Mouse (Mus musculus): ENCODE results near the gene Crls1. TPM values are rescaled to one million over a fixed set of nuclear protein-coding genes. Genes with fewer than 3 reads are reported as not detected.

Gene Crls1
- total and polyA plus RNA-seq, 3 experiments: 39.2 to 51.7 (median 48.8) TPM

- Histone ChIP-seq H3K27me3 (ENCODE audit: insufficient read depth, low read length) (peaks cover 38% of the 10 kb centered on the region), H3K4me3 (ENCODE audit: low read depth, low read length) (no peak within 1 kb of the TSS), H3K4me1 (ENCODE audit: insufficient read depth, low read depth, low read length) (peaks cover 4% of the 10 kb centered on the region; the same call in 1 of the 2 replicates), H3K36me3 (replicated peaks) (no peaks in the 10 kb centered on the region), H3K9me3 (replicated peaks) (no peaks in the 10 kb centered on the region)
- DNase-seq (ENCODE audit: low spot score): no peak
- ATAC-seq (ENCODE audit: extremely low read depth, insufficient number of reproducible peaks, low FRiP score, poor library complexity, severe bottlenecking): no peak
- TF ChIP-seq CTCF (IDR thresholded peaks at IDR 0.05; ENCODE audit: low read depth, low read length) (no peak), GATA1 (IDR thresholded peaks at IDR 0.05; ENCODE audit: borderline replicate concordance, low read length) (no peak), TAL1 (conservative IDR thresholded peaks at IDR 0.05; ENCODE audit: low read depth, low read length) (no peak), POLR2AphosphoS5 (IDR thresholded peaks at IDR 0.05; ENCODE audit: insufficient replicate concordance, low read depth, low read length) (no peak), GATA2 (IDR thresholded peaks at IDR 0.05; ENCODE audit: borderline replicate concordance, low read depth, low read length) (no peak)
Observed at GRCm38 (mm10) chr2:132880844-132881645, 34.6 kb downstream of the Crls1 start, which contains the start of gene Lrrn4. Lrrn4 (minus strand) TSS chr2:132880891.

- H3K4me3 ChIP-seq (ENCODE audit: low read depth, low read length): no peak overlapping the region
- H3K9me3 ChIP-seq (replicated peaks): no peaks in the 10 kb centered on the region
- peaks cover 25% of the 10 kb centered on the region for H3K27me3 ChIP-seq (ENCODE audit: insufficient read depth, low read length)
- ATAC-seq (ENCODE audit: extremely low read depth, insufficient number of reproducible peaks, low FRiP score, poor library complexity, severe bottlenecking): no peak
- H3K4me1 ChIP-seq (ENCODE audit: insufficient read depth, low read depth, low read length): peaks cover 2% of the 10 kb centered on the region; the same call in 1 of the 2 replicates
- TF ChIP-seq CTCF (IDR thresholded peaks at IDR 0.05; ENCODE audit: low read depth, low read length) (no peak), TAL1 (conservative IDR thresholded peaks at IDR 0.05; ENCODE audit: low read depth, low read length) (no peak), GATA1 (IDR thresholded peaks at IDR 0.05; ENCODE audit: borderline replicate concordance, low read length) (no peak), GATA2 (IDR thresholded peaks at IDR 0.05; ENCODE audit: borderline replicate concordance, low read depth, low read length) (no peak), POLR2AphosphoS5 (IDR thresholded peaks at IDR 0.05; ENCODE audit: insufficient replicate concordance, low read depth, low read length) (no peak)
- no peaks in the 10 kb centered on the region for H3K36me3 ChIP-seq (replicated peaks)
- DNase-seq (ENCODE audit: low spot score): no peak
Observed at GRCm38 (mm10) chr2:132884303-132884967, 38.0 kb downstream of the Crls1 start.

DNA sequence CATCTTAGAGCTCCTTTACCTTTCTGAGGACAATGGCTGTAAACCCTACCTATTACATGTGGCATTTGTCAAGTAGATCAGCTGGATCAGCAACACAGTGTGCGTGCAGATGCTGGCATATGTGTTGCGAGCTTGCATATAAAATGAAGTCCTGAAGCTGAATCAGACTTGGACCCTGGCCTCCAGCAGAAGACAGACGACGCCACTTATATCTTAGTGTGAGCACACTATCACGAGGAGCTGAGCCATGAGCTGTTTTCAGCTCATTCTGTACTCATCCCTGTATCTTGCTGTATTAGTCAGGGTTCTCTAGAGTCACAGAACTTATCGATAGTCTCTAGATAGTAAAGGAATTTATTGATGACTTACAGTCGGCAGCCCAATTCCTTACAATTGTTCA is 38.8 kb downstream of the Crls1 start:
- H3K36me3 ChIP-seq (replicated peaks): no peaks in the 10 kb centered on the region
- TF ChIP-seq CTCF (IDR thresholded peaks at IDR 0.05; ENCODE audit: low read depth, low read length) (no peak), GATA2 (IDR thresholded peaks at IDR 0.05; ENCODE audit: borderline replicate concordance, low read depth, low read length) (no peak), POLR2AphosphoS5 (IDR thresholded peaks at IDR 0.05; ENCODE audit: insufficient replicate concordance, low read depth, low read length) (no peak), GATA1 (IDR thresholded peaks at IDR 0.05; ENCODE audit: borderline replicate concordance, low read length) (no peak), TAL1 (conservative IDR thresholded peaks at IDR 0.05; ENCODE audit: low read depth, low read length) (no peak)
- DNase-seq (ENCODE audit: low spot score): no peak
- no peak for ATAC-seq (ENCODE audit: extremely low read depth, insufficient number of reproducible peaks, low FRiP score, poor library complexity, severe bottlenecking)
- H3K9me3 ChIP-seq (replicated peaks): no peaks in the 10 kb centered on the region
- H3K4me3 ChIP-seq (ENCODE audit: low read depth, low read length): no peak overlapping the region
- no peaks in the 10 kb centered on the region for H3K4me1 ChIP-seq (ENCODE audit: insufficient read depth, low read depth, low read length)
- peaks cover 20% of the 10 kb centered on the region for H3K27me3 ChIP-seq (ENCODE audit: insufficient read depth, low read length)

DNA sequence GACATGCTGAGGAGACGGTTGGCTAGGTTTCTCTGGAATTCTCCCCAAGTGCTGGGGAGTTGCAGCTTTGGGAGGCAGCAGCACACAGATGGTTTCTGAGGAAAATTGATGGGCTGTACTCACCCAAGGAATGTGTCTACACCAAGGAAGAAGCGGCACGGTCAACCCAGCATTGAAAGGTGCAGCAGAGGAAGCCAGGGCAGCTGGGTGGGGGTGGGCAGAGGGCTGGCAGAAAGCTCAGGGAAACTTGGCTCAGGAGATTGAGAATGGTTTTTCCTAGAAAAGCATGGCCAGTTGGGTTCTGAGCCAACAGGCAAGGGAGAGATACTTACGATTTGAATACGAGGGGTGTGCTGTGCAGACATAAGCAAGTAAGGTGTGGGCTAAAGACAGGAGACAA is 47.4 kb downstream of the Crls1 start:
- H3K27me3 ChIP-seq (ENCODE audit: insufficient read depth, low read length): peaks cover 20% of the 10 kb centered on the region
- TF ChIP-seq POLR2AphosphoS5 (IDR thresholded peaks at IDR 0.05; ENCODE audit: insufficient replicate concordance, low read depth, low read length) (no peak), GATA2 (IDR thresholded peaks at IDR 0.05; ENCODE audit: borderline replicate concordance, low read depth, low read length) (no peak), TAL1 (conservative IDR thresholded peaks at IDR 0.05; ENCODE audit: low read depth, low read length) (no peak), GATA1 (IDR thresholded peaks at IDR 0.05; ENCODE audit: borderline replicate concordance, low read length) (no peak), CTCF (IDR thresholded peaks at IDR 0.05; ENCODE audit: low read depth, low read length) (no peak)
- ATAC-seq (ENCODE audit: extremely low read depth, insufficient number of reproducible peaks, low FRiP score, poor library complexity, severe bottlenecking) (no peak), DNase-seq (ENCODE audit: low spot score) (no peak)
- no peaks in the 10 kb centered on the region for H3K9me3 ChIP-seq (replicated peaks)
- no peaks in the 10 kb centered on the region for H3K4me1 ChIP-seq (ENCODE audit: insufficient read depth, low read depth, low read length)
- H3K4me3 ChIP-seq (ENCODE audit: low read depth, low read length): no peak overlapping the region
- no peaks in the 10 kb centered on the region for H3K36me3 ChIP-seq (replicated peaks)

DNA sequence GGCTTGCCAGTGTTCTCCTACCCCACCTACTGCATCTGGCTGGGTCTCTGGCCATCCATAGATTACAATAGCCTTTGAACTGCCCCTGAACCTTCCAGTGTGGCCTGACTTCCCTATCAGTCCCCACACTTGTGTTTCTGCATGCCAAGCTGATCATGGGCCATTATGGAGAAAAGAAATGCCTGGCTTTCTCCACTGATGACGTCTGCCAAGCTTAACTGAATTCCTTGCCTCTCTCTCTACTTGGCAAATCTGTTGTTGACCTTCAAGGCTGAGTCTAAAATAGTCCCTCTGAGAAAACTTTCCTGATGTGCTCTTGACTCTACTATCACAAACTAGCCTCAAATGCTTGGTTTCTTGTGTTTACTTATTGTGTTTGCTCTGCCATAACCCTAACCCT is 51.7 kb downstream of the Crls1 start:
- no peaks in the 10 kb centered on the region for H3K9me3 ChIP-seq (replicated peaks)
- H3K4me3 ChIP-seq (ENCODE audit: low read depth, low read length): no peak overlapping the region
- ATAC-seq (ENCODE audit: extremely low read depth, insufficient number of reproducible peaks, low FRiP score, poor library complexity, severe bottlenecking) (no peak), DNase-seq (ENCODE audit: low spot score) (no peak)
- no peaks in the 10 kb centered on the region for H3K4me1 ChIP-seq (ENCODE audit: insufficient read depth, low read depth, low read length)
- H3K27me3 ChIP-seq (ENCODE audit: insufficient read depth, low read length): peaks cover 20% of the 10 kb centered on the region
- no peak for TF ChIP-seq GATA2 (IDR thresholded peaks at IDR 0.05; ENCODE audit: borderline replicate concordance, low read depth, low read length)
- no peak for TF ChIP-seq CTCF (IDR thresholded peaks at IDR 0.05; ENCODE audit: low read depth, low read length)
- no peak for TF ChIP-seq TAL1 (conservative IDR thresholded peaks at IDR 0.05; ENCODE audit: low read depth, low read length)
- TF ChIP-seq POLR2AphosphoS5 (IDR thresholded peaks at IDR 0.05; ENCODE audit: insufficient replicate concordance, low read depth, low read length): no peak
- no peak for TF ChIP-seq GATA1 (IDR thresholded peaks at IDR 0.05; ENCODE audit: borderline replicate concordance, low read length)
- H3K36me3 ChIP-seq (replicated peaks): no peaks in the 10 kb centered on the region

DNA sequence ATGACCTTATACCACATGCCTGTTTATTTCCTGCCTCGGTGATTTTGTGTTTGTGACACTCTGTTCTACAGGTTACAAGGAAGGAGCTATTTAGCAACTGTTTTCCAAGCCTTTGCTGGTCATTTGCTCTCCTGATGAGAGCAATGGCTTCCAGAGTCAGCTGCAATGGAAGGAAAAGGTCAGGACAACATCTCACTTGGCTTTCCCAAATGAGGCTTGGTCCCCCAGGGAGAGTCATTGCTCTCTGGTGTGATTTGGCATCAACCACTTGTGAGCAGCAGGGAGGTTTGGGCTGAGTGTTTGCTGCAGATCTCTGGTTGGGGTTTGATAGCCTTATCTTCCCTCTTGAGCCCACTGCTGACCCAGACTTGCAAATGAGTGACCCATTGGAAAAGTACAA is 54.1 kb downstream of the Crls1 start:
- H3K27me3 ChIP-seq (ENCODE audit: insufficient read depth, low read length): peaks cover 11% of the 10 kb centered on the region
- H3K9me3 ChIP-seq (replicated peaks): no peaks in the 10 kb centered on the region
- no peak for TF ChIP-seq POLR2AphosphoS5 (IDR thresholded peaks at IDR 0.05; ENCODE audit: insufficient replicate concordance, low read depth, low read length)
- TF ChIP-seq TAL1 (conservative IDR thresholded peaks at IDR 0.05; ENCODE audit: low read depth, low read length): no peak
- TF ChIP-seq CTCF (IDR thresholded peaks at IDR 0.05; ENCODE audit: low read depth, low read length): no peak
- TF ChIP-seq GATA1 (IDR thresholded peaks at IDR 0.05; ENCODE audit: borderline replicate concordance, low read length): no peak
- TF ChIP-seq GATA2 (IDR thresholded peaks at IDR 0.05; ENCODE audit: borderline replicate concordance, low read depth, low read length): no peak
- no peak overlapping the region for H3K4me3 ChIP-seq (ENCODE audit: low read depth, low read length)
- no peaks in the 10 kb centered on the region for H3K4me1 ChIP-seq (ENCODE audit: insufficient read depth, low read depth, low read length)
- H3K36me3 ChIP-seq (replicated peaks): no peaks in the 10 kb centered on the region
- DNase-seq (ENCODE audit: low spot score) (no peak), ATAC-seq (ENCODE audit: extremely low read depth, insufficient number of reproducible peaks, low FRiP score, poor library complexity, severe bottlenecking) (no peak)
